Mouse (Mus musculus) urinary bladder, postnatal 36 days (tissue): Measurements from ENCODE around the gene Cyp4f16.
A peak's percentile ranks its signal among the peaks of the same experiment; 100 is the strongest.
"Not testable (repeated sequence)": the region's sequence is repeated elsewhere in the genome, so short reads cannot be mapped to it uniquely, and the experiment has no call there.

Experiments
- DNase-seq, 2 experiments: peaks; one replicate each; pipeline ENCODE4 v3.0.0; 2022; ENCODE audit warnings: low spot score in 2 of 2, mixed read lengths in 1 of 2

Cyp4f16 gene

GRCm38 (mm10) chr17:32550900-32551770 is 14.8 kb downstream of the Cyp4f16 start:
- DNase-seq: peak; percentile 68 to 71

DNA sequence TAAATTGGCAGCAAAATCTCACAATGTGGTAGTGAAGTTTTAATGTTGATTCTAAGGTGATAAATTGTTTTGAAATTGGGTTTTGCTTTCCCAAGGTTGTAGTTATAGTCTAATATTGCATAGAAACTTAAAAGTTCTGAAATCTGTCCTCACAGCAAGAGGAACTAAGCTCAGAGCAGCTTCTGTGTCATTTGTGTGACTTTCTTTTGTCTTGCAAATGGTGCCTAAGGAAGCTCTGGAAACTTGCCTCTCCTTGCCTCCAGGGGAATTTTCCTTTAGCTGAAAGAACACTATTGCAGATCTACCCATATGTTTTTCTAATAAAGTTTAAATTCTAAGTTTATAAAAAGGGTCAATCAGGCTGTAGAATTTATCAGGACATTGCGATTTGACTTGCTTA is 16.7 kb downstream of the Cyp4f16 start:
- not testable (repeated sequence) for DNase-seq

GRCm38 (mm10) chr17:32554368-32554767 is 18.0 kb downstream of the Cyp4f16 start:
- not testable (repeated sequence) for DNase-seq

DNA sequence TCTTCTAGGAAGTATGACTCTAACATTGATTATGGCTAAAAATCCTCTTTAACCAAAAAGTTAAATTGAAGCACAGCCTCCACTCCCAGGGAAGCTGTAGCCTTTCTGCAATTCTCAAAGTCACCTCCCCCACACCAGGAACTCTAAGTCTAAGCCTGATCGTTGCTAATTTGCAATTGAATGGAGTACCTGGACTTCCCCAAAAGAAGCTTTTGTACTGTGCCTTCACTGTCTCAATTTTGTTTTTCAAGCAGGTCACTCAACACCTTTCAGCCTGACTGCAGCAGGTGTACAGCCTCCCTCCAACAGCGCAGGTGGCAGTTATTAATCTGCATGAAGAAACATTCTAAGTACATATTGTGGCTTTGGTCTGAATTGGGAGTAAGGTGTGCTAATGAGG is 26.9 kb downstream of the Cyp4f16 start:
- not testable (repeated sequence) for DNase-seq

- not testable (repeated sequence) for DNase-seq
Observed at GRCm38 (mm10) chr17:32573286-32573685, 36.9 kb downstream of the Cyp4f16 start.

- no peak for DNase-seq
Observed at GRCm38 (mm10) chr17:32577496-32578186, 41.3 kb downstream of the Cyp4f16 start.

DNA sequence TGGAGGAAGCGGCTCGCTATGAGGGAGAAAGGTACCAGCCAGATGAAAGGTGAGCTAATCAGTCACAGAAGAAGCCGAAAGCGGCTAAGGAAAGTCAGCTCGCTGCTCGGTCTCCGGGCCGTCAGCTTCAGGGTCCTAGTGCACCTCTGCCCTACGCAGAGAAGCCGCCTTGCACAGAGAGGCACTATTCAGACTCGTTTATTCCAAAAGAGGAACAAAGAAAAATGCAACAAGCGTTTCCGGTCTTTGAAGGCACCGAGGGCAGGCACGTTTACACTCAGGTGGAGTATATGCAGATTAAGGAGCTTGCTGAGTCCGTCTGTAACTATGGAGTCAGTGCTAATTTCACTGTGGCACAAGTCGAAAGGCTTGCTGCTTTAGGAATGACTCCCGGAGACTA is 60.1 kb downstream of the Cyp4f16 start:
- no peak for DNase-seq
